Mouse (Mus musculus) forebrain, embryonic 12.5 days (tissue): ENCODE measurements around the gene Gsdma2. TPM values are rescaled to one million over a fixed set of nuclear protein-coding genes. Genes with fewer than 3 reads are reported as not detected.
"Not testable (repeated sequence)": the region's sequence is repeated elsewhere in the genome, so short reads cannot be mapped to it uniquely, and the experiment has no call there.

Source experiments
- ATAC-seq: fragments of 200-750 bp; cut with Nextera tagmentation; 2 replicates; pipeline ENCODE4 v1.8.0; 2017; ENCODE audit warnings: moderate TSS enrichment; ENCODE audit not compliant: low FRiP score
- H3K27ac ChIP-seq: fragments of 300-500 bp; sonication (generic); 2 replicates; pipeline ENCODE4 v1.5.1; 2016; ENCODE audit warnings: mild to moderate bottlenecking
- H3K27me3 ChIP-seq: fragments of 300-500 bp; sonication (generic); 2 replicates; pipeline ENCODE4 v1.6.1; 2016; ENCODE audit warnings: mild to moderate bottlenecking
- H3K36me3 ChIP-seq: fragments of 300-500 bp; sonication (generic); replicated peaks from 2 replicates; pipeline ENCODE4 v1.6.1; 2016; ENCODE audit warnings: mild to moderate bottlenecking
- H3K4me1 ChIP-seq: fragments of 300-500 bp; sonication (generic); 2 replicates; pipeline ENCODE4 v1.6.1; 2016
- H3K4me2 ChIP-seq: fragments of 300-500 bp; sonication (generic); 2 replicates; pipeline ENCODE4 v1.6.1; 2016; ENCODE audit warnings: mild to moderate bottlenecking, moderate library complexity
- H3K4me3 ChIP-seq: fragments of 300-500 bp; sonication (generic); replicated peaks from 2 replicates; pipeline ENCODE4 v1.5.1; 2016; ENCODE audit warnings: mild to moderate bottlenecking
- H3K9ac ChIP-seq: fragments of 300-500 bp; sonication (generic); 2 replicates; pipeline ENCODE4 v1.6.1; 2016; ENCODE audit warnings: mild to moderate bottlenecking
- H3K9me3 ChIP-seq: fragments of 300-500 bp; sonication (generic); 2 replicates; pipeline ENCODE4 v1.6.1; 2016
- WGBS: fragments of 180-500 bp; shearing (Covaris S2); methylation state at CpG from one replicate; pipeline ENCODE4 v1.1.7; 2016; 5-methylcytosine and 5-hydroxymethylcytosine counted together
- polyA plus RNA-seq: library from polyadenylated mRNA; unstranded; fragments of >200 nt; fragmentation: Nextera tagmentation; extraction: Ambion mirVana; gene quantifications from 2 replicates; pipeline ENCODE4 v1.2.1, GENCODE M21; 2016

The Gsdma2 gene
- polyA plus RNA-seq, 1 experiment from 2014 or later: not detected

- Histone ChIP-seq H3K27ac (no peak overlapping the region), H3K4me1 (no peaks in the 10 kb centered on the region), H3K9ac (no peak overlapping the region), H3K4me2 (no peak overlapping the region), H3K27me3 (peaks cover 50% of the 10 kb centered on the region), H3K9me3 (no peaks in the 10 kb centered on the region), H3K36me3 (no peaks in the 10 kb centered on the region), H3K4me3 (no peak overlapping the region)
- ATAC-seq: no peak
- 72% methylated on average over 3 of the region's 3 CpGs for WGBS
These were observed 24.8 kb downstream of the Gsdma2 start for GRCm38 (mm10) chr11:98671284-98671815.

- no peaks in the 10 kb centered on the region for H3K9me3 ChIP-seq
- H3K4me1 ChIP-seq: no peaks in the 10 kb centered on the region
- H3K4me2 ChIP-seq: no peak overlapping the region
- no peak for ATAC-seq
- 68% methylated on average over 5 of the region's 5 CpGs for WGBS
- H3K9ac ChIP-seq: no peak overlapping the region
- peaks cover 45% of the 10 kb centered on the region for H3K27me3 ChIP-seq
- H3K36me3 ChIP-seq: no peaks in the 10 kb centered on the region
- no peak overlapping the region for H3K27ac ChIP-seq
- no peak overlapping the region for H3K4me3 ChIP-seq
These were observed 25.3 kb downstream of the Gsdma2 start for GRCm38 (mm10) chr11:98671857-98672256.

GRCm38 (mm10) chr11:98672482-98672881 is 25.9 kb downstream of the Gsdma2 start:
- no peak overlapping the region for H3K9ac ChIP-seq
- no peak overlapping the region for H3K27ac ChIP-seq
- no peaks in the 10 kb centered on the region for H3K4me1 ChIP-seq
- 92% methylated on average over 5 of the region's 5 CpGs for WGBS
- H3K36me3 ChIP-seq: no peaks in the 10 kb centered on the region
- peaks cover 40% of the 10 kb centered on the region for H3K27me3 ChIP-seq
- ATAC-seq: no peak
- no peak overlapping the region for H3K4me3 ChIP-seq
- H3K4me2 ChIP-seq: no peak overlapping the region
- no peaks in the 10 kb centered on the region for H3K9me3 ChIP-seq

GRCm38 (mm10) chr11:98673136-98673535 is 26.6 kb downstream of the Gsdma2 start:
- not testable (repeated sequence) for H3K36me3 ChIP-seq, H3K4me3 ChIP-seq, H3K27ac ChIP-seq, H3K9ac ChIP-seq, H3K9me3 ChIP-seq, ATAC-seq, H3K4me1 ChIP-seq
- peak overlapping the region; percentile 29; the same call in 1 of the 2 replicates for H3K4me2 ChIP-seq
- WGBS: 11% methylated on average over 7 of the region's 7 CpGs
- peaks cover 34% of the 10 kb centered on the region for H3K27me3 ChIP-seq

GRCm38 (mm10) chr11:98675829-98676363 is 29.3 kb downstream of the Gsdma2 start:
- no peak overlapping the region for H3K4me2 ChIP-seq
- no peak overlapping the region for H3K4me3 ChIP-seq
- ATAC-seq: no peak
- H3K9ac ChIP-seq: no peak overlapping the region
- WGBS: 48% methylated on average over 7 of the region's 7 CpGs
- H3K27ac ChIP-seq: no peak overlapping the region
- H3K4me1 ChIP-seq: no peaks in the 10 kb centered on the region
- H3K27me3 ChIP-seq: peaks cover 15% of the 10 kb centered on the region
- H3K9me3 ChIP-seq: no peaks in the 10 kb centered on the region
- no peaks in the 10 kb centered on the region for H3K36me3 ChIP-seq

- 88% methylated on average over 1 of the region's 1 CpGs for WGBS
These were observed 33.5 kb downstream of the Gsdma2 start for GRCm38 (mm10) chr11:98680023-98680422.

GRCm38 (mm10) chr11:98680595-98680994 is 34.0 kb downstream of the Gsdma2 start:
- 87% methylated on average over 4 of the region's 4 CpGs for WGBS
- not testable (repeated sequence) for H3K36me3 ChIP-seq, H3K4me2 ChIP-seq, H3K9me3 ChIP-seq, H3K9ac ChIP-seq, H3K27ac ChIP-seq, ATAC-seq, H3K27me3 ChIP-seq, H3K4me3 ChIP-seq
- H3K4me1 ChIP-seq: peaks cover 15% of the 10 kb centered on the region

More at GRCm38 (mm10) chr11:98680023-98680422, 33.5 kb downstream of the Gsdma2 start:
- H3K4me2 ChIP-seq: no peak overlapping the region
- no peak for ATAC-seq
- no peak overlapping the region for H3K9ac ChIP-seq
- no peaks in the 10 kb centered on the region for H3K9me3 ChIP-seq
- H3K4me1 ChIP-seq: peaks cover 15% of the 10 kb centered on the region
- no peaks in the 10 kb centered on the region for H3K36me3 ChIP-seq
- H3K27me3 ChIP-seq: no peaks in the 10 kb centered on the region
- H3K27ac ChIP-seq: no peak overlapping the region
- no peak overlapping the region for H3K4me3 ChIP-seq

GRCm38 (mm10) chr11:98681186-98681585 is 34.6 kb downstream of the Gsdma2 start:
- 90% methylated on average over 4 of the region's 4 CpGs for WGBS
- no peak overlapping the region for H3K27ac ChIP-seq
- H3K9ac ChIP-seq: no peak overlapping the region
- H3K4me2 ChIP-seq: no peak overlapping the region
- H3K4me3 ChIP-seq: no peak overlapping the region
- no peak for ATAC-seq
- H3K36me3 ChIP-seq: peaks cover 11% of the 10 kb centered on the region
- no peaks in the 10 kb centered on the region for H3K9me3 ChIP-seq
- peaks cover 15% of the 10 kb centered on the region for H3K4me1 ChIP-seq
- H3K27me3 ChIP-seq: no peaks in the 10 kb centered on the region

GRCm38 (mm10) chr11:98681786-98682745 is 35.5 kb downstream of the Gsdma2 start, which contains the start of gene Psmd3:
Gene Psmd3, plus strand, starts transcription at chr11:98682554.
- peaks cover 20% of the 10 kb centered on the region for H3K36me3 ChIP-seq
- peak; percentile 96 for ATAC-seq
- WGBS: 5% methylated on average over 45 of the region's 45 CpGs
- H3K4me2 ChIP-seq: peak within 1 kb of the TSS; percentile 84
- H3K9ac ChIP-seq: peak within 1 kb of the TSS; percentile 99
- H3K4me3 ChIP-seq: peak within 1 kb of the TSS; percentile 99
- no peaks in the 10 kb centered on the region for H3K9me3 ChIP-seq
- H3K27me3 ChIP-seq: no peaks in the 10 kb centered on the region
- H3K4me1 ChIP-seq: peaks cover 15% of the 10 kb centered on the region
- H3K27ac ChIP-seq: peak within 1 kb of the TSS; percentile 74

- H3K4me3 ChIP-seq: peak overlapping the region; percentile 99
- peak overlapping the region; percentile 71; the same call in 1 of the 2 replicates for H3K27ac ChIP-seq
- peaks cover 27% of the 10 kb centered on the region for H3K36me3 ChIP-seq
- H3K27me3 ChIP-seq: no peaks in the 10 kb centered on the region
- H3K4me1 ChIP-seq: peaks cover 15% of the 10 kb centered on the region
- H3K4me2 ChIP-seq: peak overlapping the region; percentile 84
- no peaks in the 10 kb centered on the region for H3K9me3 ChIP-seq
- whole genome bisulfite sequencing: under 1% methylated on average over 23 of the region's 23 CpGs
- H3K9ac ChIP-seq: peak overlapping the region; percentile 99
- no peak; the same call in 1 of the 2 replicates for ATAC-seq
These were observed 36.3 kb downstream of the Gsdma2 start for GRCm38 (mm10) chr11:98682811-98683210.

- Histone ChIP-seq H3K36me3 (peaks cover 51% of the 10 kb centered on the region), H3K9me3 (no peaks in the 10 kb centered on the region), H3K4me2 (no peak overlapping the region), H3K4me3 (no peak overlapping the region), H3K4me1 (peaks cover 15% of the 10 kb centered on the region), H3K27ac (no peak overlapping the region), H3K27me3 (no peaks in the 10 kb centered on the region), H3K9ac (no peak overlapping the region)
- WGBS: 93% methylated on average over 9 of the region's 9 CpGs
- no peak for ATAC-seq
These were observed 39.1 kb downstream of the Gsdma2 start for GRCm38 (mm10) chr11:98685642-98686041.

GRCm38 (mm10) chr11:98686976-98687375 is 40.4 kb downstream of the Gsdma2 start:
- H3K4me1 ChIP-seq: peaks cover 11% of the 10 kb centered on the region
- H3K4me3 ChIP-seq: no peak overlapping the region
- ATAC-seq: no peak
- H3K27ac ChIP-seq: no peak overlapping the region
- H3K9ac ChIP-seq: no peak overlapping the region
- no peaks in the 10 kb centered on the region for H3K27me3 ChIP-seq
- H3K9me3 ChIP-seq: no peaks in the 10 kb centered on the region
- no peak overlapping the region for H3K4me2 ChIP-seq
- peaks cover 64% of the 10 kb centered on the region for H3K36me3 ChIP-seq
- 92% methylated on average over 4 of the region's 4 CpGs for WGBS
